Mouse (Mus musculus) right cerebral cortex, adult 2 months (tissue): ENCODE results near the gene Ptprm.

Experiments
- DNase-seq, 2 experiments: peaks; one replicate each; pipeline ENCODE4 v3.0.0; 2021 to 2022; ENCODE audit warnings: low spot score in 2 of 2

The Ptprm gene

GRCm38 (mm10) chr17:67345157-67345556 lies 9.1 kb downstream of the Ptprm start:
- DNase-seq = no peak

DNA sequence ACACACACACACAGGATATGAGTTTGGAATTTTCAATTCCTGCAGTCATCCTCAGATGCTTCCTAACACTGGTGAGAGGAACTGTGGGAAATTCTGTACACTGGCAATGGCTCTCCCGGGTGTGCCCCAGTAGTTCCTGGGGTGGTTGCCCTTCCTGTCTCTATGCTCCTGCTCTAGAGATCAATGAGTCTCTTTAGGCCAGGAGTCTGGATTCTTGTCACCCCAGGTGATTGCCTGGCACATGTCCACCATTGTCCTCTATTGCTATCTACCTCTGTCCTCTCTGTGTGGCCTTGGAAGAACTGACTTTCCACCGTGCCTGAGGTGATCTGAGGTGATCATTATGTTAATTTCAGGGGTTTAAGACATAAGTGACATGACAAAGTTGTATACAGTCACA lies 10.8 kb downstream of the Ptprm start:
- no peak for DNase-seq

GRCm38 (mm10) chr17:67343006-67343405 lies 11.3 kb downstream of the Ptprm start:
- DNase-seq = peak in 1 of 2 experiments; percentile 11

- DNase-seq = no peak
Observed at GRCm38 (mm10) chr17:67340362-67340761, 13.9 kb downstream of the Ptprm start.

DNA sequence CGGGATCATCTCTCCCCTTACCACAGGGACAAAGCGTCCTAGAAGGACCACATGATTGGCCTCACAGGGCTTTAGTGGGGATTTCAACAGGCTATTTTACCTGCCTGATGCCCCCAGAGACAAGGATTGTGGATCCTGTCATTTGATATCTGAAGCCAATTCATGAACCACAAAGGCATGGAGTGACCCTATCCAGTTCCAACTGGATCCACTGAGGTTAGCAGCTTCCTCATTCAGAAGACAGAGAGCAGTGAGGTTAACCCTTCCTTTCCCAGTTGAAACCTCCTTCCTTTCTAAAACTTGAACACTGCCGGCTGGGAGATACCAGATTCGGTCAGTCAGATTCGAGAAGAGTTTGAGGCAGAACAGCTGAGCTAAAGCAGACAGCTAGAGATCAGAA lies 14.7 kb downstream of the Ptprm start:
- no peak for DNase-seq

DNA sequence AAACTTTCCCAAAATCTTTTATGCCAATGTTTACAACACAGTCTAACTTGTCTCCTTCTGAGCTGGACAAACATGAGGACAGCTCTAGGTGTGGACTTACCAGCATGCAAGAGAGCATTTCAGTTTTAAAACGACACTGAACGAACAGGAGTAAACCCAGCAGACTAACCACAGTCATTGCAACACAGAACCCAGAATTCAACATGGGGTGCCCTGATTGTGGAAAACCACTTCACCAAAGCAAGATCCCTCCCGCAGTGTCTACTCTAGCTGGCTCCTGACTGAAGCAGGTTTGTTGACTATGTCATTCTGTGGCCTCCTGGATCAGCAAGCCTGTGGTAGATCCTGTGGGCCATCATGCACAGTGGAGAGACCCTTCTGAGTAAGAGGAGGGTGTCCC lies 19.9 kb downstream of the Ptprm start:
- no peak for DNase-seq

GRCm38 (mm10) chr17:67329435-67329834 lies 24.8 kb downstream of the Ptprm start:
- DNase-seq = no peak

GRCm38 (mm10) chr17:67324499-67324832 lies 29.8 kb downstream of the Ptprm start:
- no peak for DNase-seq

- DNase-seq = no peak
Observed at GRCm38 (mm10) chr17:67323777-67324498, 30.3 kb downstream of the Ptprm start.

DNA sequence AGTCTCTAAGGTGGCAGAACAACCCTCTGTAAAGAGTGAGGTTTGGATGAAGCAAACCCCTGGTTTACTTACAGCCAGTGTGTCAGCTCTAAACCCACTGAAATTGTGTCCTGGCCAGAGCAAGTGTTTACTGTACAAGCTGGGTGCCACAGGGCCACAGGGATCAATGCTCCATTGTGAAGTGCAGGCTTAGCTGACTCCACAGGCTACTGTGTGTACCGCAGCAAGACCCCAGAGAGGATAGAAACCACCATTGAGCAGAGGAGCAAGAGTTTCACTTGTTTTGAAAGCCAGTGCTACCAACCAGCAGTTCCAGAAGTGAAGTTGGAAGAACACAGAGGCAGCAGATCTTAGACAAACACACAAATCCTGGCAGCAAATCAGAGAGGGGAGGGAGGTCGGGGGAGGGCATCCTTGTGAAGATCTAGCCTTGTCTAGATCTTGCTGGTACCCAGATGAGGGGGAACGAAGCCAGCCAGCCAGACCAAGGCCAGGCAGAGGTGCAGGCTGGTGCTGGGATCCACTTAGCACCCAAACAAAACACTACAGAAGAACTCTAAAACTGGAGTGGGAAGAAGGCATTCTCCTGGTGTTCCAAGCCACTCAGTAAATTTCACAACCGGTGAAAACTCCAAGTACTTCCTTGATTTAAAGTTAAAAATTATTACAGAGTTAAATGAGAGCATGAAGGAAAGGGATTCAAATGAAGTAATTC lies 39.6 kb downstream of the Ptprm start:
- DNase-seq = no peak

GRCm38 (mm10) chr17:67308421-67308820 lies 45.8 kb downstream of the Ptprm start:
- DNase-seq = no peak

DNA sequence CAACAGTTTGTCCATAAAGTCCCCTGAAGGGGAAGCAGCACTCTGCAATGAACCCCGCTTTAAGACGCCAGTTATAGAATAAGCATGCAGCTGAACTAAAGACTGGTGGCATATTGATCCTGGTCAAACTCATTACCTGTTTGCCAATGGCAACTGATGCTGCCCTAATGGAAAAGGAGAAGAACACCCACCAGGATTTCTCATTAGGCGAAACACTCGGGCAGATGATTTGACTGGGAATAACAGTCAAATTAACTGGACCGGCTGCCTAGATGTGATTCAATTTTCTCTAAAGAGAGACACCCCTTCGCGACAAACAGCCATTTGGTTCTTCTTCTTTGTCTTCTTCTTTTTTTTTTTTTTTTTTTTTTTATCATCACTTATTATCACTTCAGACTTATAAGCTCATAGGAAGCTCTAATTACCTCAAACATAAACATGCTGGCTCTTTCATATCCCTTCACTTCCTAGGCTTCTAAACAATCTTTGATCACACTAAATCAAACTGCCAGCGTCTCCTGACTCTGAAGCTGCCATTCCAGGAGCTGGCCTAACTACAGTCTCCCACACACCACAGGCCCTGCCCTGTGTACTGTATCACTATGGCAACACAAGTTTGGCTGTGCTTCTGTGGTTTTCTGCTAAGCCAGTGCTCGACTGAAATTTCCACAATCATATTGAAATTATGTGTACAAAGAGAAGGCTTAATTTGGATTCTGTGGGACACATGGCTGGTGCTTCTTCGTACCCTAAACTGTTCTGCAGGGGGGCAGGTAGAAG lies 48.0 kb downstream of the Ptprm start:
- no peak for DNase-seq

DNA sequence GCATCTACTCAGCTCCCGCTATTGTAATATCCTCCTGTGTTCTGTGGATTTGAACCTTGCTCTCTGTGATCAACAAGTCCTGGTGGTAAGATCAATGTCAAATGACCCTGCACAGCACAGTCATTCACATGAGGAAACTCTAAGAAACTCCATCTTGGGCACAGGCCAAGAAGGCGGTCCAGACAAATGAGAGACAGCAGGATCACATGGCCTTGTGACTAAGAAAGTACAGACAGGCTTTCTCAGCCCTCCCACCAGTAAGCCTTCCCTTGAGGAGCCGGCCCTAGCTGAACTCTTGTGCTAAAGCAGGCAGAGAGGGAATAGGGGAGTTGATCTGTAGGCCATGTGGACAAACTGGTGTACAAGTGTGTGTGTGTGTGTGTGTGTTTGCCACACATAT lies 49.4 kb downstream of the Ptprm start:
- DNase-seq = no peak

- peak in 1 of 2 experiments; percentile 21 for DNase-seq
Observed at GRCm38 (mm10) chr17:67303326-67304099, 50.7 kb downstream of the Ptprm start.

DNA sequence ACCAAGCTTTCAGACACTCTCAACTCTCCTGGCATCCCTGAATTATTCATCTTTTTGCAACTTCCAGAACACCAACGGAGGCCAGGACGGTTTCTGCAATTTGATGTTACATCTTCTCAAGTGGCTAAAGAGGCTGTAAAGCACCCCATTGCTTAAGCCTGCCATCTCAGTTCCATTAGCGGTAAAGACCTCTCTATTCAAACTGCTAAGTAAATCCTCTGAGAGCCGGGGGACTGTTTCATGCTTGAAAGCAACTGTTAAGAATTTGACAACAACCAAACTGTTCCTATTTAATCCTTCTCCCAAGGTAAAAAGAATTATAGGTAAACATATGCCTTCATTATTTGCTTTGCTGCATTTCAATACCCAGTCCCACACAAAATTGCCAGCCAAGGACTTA lies 51.7 kb downstream of the Ptprm start:
- DNase-seq = no peak

- DNase-seq = no peak
Observed at GRCm38 (mm10) chr17:67302074-67302473, 52.2 kb downstream of the Ptprm start.

DNA sequence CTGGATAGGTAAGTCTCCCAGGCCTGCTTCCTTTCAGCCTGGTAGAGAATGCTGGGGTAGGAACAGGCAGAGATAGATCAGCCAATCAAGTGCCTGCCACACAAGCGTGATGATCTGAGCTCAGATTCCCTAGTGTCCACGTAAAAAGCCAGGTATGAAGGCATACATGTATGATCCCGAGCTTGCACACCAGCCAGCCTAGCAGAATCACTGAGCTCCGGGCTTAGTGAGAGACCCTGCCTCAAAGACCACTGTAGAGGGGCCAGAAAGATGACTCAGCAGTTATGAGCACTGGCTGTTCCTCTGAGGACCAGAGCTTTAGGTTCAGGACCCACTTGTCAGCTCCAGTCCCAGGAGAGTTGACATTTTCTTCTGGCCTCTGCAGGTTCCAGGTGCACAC lies 52.9 kb downstream of the Ptprm start:
- DNase-seq = no peak

- DNase-seq = no peak
Observed at GRCm38 (mm10) chr17:67298269-67298798, 55.9 kb downstream of the Ptprm start.

GRCm38 (mm10) chr17:67296604-67297595 lies 57.4 kb downstream of the Ptprm start:
- no peak for DNase-seq

DNA sequence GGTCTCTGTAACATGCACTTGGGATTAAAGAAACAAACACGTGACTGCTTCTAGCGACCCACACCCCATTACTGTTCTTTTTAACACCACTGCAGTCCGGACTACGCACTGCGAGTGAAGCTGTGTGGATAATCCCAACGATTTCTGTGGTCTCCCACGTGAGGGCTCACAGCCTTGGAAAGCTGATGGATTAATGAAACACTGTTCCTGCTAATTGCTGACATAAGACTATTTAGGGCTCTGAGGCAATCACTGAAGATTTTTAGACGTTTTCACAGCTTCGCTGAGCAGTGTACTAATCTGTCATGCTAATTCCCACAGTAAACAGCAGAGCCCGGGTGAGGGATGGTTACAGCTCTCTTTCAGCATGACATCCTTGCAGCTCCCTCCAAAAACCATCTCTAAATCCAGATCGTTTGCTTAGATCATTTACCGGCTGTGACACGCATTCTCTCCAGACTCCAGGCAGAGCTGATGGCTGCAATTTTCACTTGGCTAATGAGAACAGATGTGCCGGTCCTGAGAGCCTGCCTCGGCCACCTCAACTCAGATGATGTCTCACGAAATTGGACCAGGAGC lies 63.5 kb downstream of the Ptprm start:
- peak; percentile 20 to 26 for DNase-seq
